Mouse (Mus musculus): ENCODE measurements around the gene Patj.
A peak's percentile ranks its signal among the peaks of the same experiment; 100 is the strongest.

The Patj gene

GRCm38 (mm10) chr4:98511964-98512743 lies 116.6 kb downstream of the Patj start:
- DNase-seq, result no peak

- no peak for DNase-seq
These were observed 124.9 kb downstream of the Patj start for GRCm38 (mm10) chr4:98520492-98520891.

GRCm38 (mm10) chr4:98524525-98524924 lies 128.9 kb downstream of the Patj start:
- no peak for DNase-seq

GRCm38 (mm10) chr4:98535446-98535845 lies 139.9 kb downstream of the Patj start:
- DNase-seq, result no peak

DNA sequence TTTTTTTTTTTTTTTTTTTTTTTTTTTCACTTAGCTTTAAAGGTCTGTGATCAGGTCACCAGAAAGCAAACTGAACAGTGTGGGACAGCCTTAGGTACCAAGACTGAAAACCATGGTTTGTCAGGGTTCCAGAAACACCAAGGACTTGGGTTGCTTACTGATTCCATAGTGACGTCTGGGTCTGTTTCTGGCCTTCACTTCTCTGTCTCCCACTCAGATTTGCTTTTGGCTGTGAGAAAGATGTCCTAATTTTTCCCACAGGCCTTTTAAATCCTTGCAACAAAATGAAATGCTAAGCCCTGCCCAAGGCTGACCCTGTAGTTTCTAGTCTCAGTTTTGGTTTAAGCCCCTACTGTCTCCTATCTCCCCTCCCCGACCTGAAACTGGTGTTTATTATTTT lies 146.0 kb downstream of the Patj start:
- DNase-seq, result no peak

DNA sequence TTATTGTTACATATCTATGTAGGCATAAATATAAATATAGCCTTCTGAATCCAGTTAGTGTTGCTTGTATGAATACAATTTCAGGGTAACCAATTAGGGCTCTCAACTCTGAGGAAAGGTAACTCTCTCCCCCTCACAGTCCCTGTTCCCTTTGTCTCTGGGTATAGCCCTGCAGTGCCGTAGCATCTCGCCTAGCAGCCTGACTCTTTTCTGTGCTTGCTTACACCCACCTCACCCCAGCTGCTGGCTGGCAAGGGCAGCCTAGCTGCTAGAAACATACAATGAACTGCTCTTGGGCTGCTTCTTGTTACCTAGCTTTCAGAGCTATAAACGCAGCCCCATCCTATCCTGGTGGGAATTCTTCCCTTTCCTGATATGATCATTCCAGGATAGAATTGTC lies 147.4 kb downstream of the Patj start:
- DNase-seq, result no peak

- DNase-seq, result peak; percentile 43
These were observed 149.8 kb downstream of the Patj start for GRCm38 (mm10) chr4:98545376-98545775.

GRCm38 (mm10) chr4:98546456-98547176 lies 151.0 kb downstream of the Patj start:
- DNase-seq, result no peak

DNA sequence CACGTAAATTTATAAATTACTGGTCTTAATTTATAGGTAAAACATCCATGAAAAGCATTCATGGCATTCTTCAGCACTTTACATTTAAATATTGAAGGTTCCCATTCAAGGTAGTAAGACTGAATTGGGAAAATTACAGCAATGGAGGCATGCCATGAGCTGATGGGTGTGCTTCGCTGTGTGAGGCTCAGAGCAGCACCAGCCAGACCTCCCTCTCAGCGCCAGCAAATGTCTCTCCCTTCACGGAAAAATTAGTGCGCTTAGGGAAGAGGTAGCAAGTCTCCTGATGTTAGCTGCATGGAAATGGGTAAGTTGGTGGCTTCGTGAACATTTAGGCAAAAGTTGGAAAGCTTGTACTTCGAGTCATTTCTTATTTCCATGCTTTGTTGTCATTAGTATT lies 153.9 kb downstream of the Patj start:
- DNase-seq, result no peak

DNA sequence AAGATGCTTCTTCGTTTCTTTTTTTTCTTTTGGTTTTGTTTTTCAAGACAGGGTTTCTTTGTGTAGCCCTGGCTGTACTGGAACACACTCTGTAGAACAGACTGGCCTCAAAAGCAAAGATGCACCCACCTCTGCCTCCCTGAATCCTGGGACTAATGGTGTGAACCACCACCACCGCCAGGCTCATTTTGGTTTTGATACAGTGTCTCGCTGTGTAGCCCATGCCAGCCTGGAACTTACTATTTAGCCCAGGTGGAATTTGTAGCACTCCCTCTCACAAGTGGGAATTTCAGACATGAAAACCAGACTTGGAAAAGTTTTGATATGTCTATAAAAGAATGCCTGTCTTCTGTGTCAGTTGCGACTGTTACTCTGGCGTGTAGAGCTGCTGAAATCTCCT lies 154.5 kb downstream of the Patj start:
- no peak for DNase-seq

DNA sequence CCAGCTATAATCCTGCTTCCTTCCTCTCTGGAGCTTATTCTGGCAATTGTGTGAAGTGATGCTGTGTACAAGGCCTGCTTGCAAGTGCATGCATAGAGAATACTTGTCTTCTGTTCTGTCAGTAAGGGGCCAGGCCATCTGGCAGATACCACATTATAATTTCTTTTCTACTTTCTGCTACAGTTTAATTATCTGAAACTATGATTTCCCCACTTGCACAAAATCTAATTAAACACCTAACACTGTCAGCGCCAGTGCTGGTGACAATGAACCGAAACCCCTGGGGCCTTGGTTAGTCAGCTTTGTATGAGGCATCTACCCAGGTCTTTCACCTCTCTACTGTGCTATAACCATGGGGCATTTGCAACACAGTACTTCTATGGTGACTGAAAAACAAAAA lies 160.1 kb downstream of the Patj start:
- no peak for DNase-seq

- DNase-seq, result no peak
These were observed 160.9 kb downstream of the Patj start for GRCm38 (mm10) chr4:98556449-98556848.

- DNase-seq, result no peak
These were observed 161.6 kb downstream of the Patj start for GRCm38 (mm10) chr4:98557192-98557591.

DNA sequence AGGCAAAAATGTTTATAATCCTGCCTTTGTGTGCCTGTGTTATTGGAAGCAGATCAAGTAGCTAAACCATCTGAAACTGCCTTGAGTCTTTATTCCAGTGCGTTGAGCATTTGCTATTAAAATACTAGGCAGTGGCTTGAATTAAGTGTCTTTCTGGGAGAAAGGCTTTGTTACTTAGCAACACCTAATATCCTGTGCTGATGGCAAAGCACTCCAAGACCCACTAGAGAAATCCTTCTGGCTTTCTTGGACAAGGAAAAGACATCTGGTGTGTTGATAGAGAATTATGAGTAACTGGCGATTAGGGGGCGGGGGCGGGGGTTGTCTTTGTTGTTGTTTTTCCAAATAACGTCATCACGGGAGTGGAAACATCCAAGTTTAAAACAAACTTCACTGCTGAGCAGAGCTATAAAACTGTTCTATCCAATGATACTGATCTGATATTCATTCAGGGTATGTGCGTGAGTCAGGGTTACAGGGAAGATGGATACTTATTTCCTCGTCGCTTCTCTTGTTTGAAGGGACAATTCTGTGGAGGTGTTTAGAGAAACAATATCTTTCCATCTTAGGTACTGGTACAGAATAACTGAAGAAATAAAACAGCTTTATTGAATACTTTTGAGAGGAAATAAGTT lies 164.7 kb downstream of the Patj start:
- no peak for DNase-seq

DNA sequence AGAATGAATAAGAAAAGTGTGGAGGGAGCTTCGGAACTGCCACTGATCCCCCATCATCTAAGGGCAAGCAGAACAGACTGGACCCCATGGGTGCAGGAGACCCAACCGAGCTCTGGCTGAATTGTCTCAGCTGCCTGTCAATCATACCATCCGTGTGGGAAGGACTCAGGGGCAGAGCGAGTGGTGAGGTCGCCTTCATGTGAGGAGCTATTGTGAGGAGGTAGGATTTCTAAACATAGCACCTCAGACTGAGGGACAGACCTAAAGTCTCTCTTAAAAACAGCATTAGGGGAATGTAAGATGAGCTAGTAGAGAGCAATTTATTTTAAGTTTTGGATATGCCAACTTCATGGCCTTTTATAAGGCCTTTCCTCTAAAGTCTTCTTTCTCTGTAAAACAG lies 167.5 kb downstream of the Patj start:
- no peak for DNase-seq

GRCm38 (mm10) chr4:98563506-98564195 lies 168.1 kb downstream of the Patj start:
- DNase-seq, result peak; percentile 35

GRCm38 (mm10) chr4:98564196-98564865 lies 168.7 kb downstream of the Patj start:
- DNase-seq, result no peak

DNA sequence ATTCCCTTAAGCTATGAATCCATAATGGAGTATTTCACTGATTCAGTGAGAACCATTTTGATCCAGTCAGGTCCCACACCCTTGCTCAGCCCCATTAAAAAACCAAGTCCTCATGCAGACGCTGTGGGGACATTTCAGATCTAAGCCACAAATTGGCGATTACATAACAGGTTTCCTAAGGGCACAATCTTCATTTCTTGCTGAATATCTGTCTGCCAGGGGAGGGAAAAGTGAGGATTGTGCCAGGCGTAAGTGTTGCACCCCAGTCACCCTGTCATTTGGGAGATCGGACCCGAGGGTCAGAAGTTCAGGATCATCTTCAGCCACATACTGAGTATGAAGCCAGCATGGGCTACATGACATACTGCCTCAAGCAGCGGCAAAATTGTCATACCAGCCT lies 171.2 kb downstream of the Patj start:
- DNase-seq, result no peak

GRCm38 (mm10) chr4:98567457-98567856 lies 171.9 kb downstream of the Patj start:
- DNase-seq, result no peak

DNA sequence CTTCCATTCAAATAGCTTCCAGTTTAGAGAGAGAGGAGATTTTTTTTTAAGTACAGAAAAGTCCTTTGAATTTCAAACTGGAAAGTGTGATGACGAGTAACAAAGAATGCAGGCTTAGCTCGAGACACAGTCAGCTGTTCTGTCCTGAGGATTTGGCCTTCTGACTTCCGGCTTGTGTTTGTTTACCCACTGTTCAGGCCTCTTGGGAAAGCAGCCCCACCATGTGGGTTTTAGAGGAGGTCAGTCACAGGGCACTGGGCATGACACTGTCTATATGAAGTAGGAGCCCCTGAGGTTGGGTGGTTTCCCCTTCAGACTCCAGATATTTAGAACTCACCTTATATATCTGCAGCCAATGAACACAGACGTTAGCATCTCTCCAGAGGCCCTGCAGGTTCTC lies 174.3 kb downstream of the Patj start:
- DNase-seq, result peak; percentile 35

DNA sequence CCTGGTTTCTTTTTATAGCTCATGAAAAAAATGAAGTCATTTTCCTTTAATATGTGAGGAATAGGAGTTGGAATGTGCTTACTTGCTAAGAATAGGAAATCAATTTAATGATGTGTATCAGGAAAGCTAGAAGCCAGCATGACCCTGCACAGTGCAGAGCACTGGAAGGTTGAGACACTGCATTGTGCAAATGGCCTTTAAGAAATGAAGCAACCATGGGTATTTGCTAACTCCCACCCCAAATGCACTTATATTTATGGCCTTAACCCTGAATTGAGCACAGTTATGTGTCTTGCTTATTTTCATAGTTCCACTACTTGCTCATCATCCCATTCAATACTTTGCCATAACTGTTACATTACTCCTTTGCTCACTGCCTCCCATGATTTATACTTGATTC lies 181.7 kb downstream of the Patj start:
- DNase-seq, result no peak

DNA sequence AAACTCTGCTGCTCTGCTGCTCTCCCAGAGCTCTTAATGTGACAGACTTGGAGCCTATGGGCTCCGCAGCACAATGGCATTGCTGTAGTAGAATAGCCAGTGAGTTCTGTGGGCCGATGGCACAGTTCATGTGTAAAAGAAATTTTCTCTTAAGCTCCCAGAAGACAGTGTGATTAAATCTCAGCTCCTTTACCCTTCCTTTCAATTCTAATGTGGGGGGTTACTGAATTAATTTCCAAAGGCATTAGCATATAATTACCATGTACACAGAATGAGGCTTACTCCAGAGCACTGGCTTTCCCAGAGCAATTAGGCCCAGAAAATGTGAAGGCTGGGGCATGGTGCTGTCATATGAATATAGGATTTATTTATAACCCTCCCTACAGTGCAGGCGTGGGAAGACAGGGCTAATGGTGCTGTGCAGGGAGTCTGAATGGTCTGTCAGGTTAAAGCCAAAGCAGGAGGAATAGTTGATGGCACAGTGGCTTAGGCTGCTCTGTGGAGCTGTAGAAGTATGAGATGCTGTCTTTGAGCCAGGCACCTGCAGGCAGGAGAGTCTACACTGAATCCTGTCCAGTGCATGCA lies 182.5 kb downstream of the Patj start:
- no peak for DNase-seq
